Comparison of ENCODE assay signal across 10 mouse cellular contexts in the genomic region with DNA sequence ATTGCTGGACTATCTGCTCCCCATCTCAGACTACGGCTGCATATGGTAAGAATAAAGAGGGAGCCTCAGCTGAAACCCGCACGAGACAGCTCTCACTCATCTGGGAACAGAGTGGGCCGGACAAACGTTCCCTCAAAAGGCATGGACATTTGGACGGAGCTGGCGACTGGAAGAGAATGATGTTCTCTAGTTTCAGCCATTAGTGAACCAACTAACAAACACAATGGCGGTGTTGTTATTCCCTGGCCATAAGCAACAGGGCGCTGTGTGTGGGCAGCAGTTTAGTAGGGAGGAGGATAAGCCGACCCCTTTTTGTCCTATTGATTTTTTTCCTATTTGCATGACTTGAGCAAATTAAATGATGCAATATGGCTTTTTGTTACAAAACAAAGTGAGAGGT. TPM values are rescaled to one million over a fixed set of nuclear protein-coding genes. Genes with fewer than 3 reads are reported as not detected.
DNase-seq lines count a peak whose midpoint lies in the region; ATAC-seq lines count a peak whose summit lies in the region.
"Had no signal": no experiment of that assay in that cellular context is flagged by ENCODE, and none has a peak within 500 bp of the region (broad histone marks: within the 10 kb centered on the region; RNA-seq: fewer than 3 reads in every experiment).

No protein-coding gene starts in this region.

- peak overlapping the region; percentile 89 for H3K4me2 ChIP-seq in embryonic facial prominence, embryonic 14.5 days (ENCODE audit: low read depth, low read length)

- H3K9me3 ChIP-seq in embryonic facial prominence, embryonic 14.5 days (ENCODE audit: control insufficient read depth, low read length), result no peaks in the 10 kb centered on the region
- no peaks in the 10 kb centered on the region for H3K9me3 ChIP-seq in limb, embryonic 10.5 days (replicated peaks)

- intact Hi-C loops in left cerebral cortex, postnatal 4 days (cut with DNase I), result loop anchor here (10.0 kb wide), 2 partner anchors 321 to 419 kb away; no protein-coding TSS in a partner anchor

- H3K27ac ChIP-seq in embryonic facial prominence, embryonic 14.5 days (replicated peaks; ENCODE audit: low read depth, low read length), result no peak overlapping the region
- peak overlapping the region; percentile 42; the same call in 1 of the 2 replicates for H3K27ac ChIP-seq in limb, embryonic 10.5 days

- peak overlapping the region; percentile 38; the same call in 1 of the 2 replicates for H3K9ac ChIP-seq in embryonic facial prominence, embryonic 14.5 days (ENCODE audit: low read depth, low read length)

- DNase-seq in left cerebral cortex, postnatal 4 days, result peak; percentile 5
- DNase-seq in left cerebral cortex, adult 9 months (ENCODE audit: low spot score in 2 of 2), result no peak
- peak; percentile 33 for DNase-seq in embryonic facial prominence, embryonic 14.5 days (ENCODE audit: low spot score)
- DNase-seq in limb, embryonic 10.5 days (ENCODE audit: low spot score), result no peak
- DNase-seq in retina, embryonic 14.5 days (ENCODE audit: low spot score), result peak; percentile 78
- no peak for DNase-seq in cerebellum, postnatal 25 days
- DNase-seq in urinary bladder, postnatal 10 days (ENCODE audit: low spot score), result no peak
- DNase-seq: right cerebral cortex, postnatal 4 days had no signal

- 0 out of 2 replicates have a peak, but pooled peaks have one; percentile 23 for ATAC-seq in embryonic facial prominence, embryonic 14.5 days (ENCODE audit: low read depth)
- no peak for ATAC-seq in cerebellum, adult (ENCODE audit: insufficient number of reproducible peaks, low FRiP score, low TSS enrichment)

- peaks cover 17% of the 10 kb centered on the region for H3K4me1 ChIP-seq in embryonic facial prominence, embryonic 14.5 days (ENCODE audit: control insufficient read depth, insufficient read depth, low read length)
- H3K4me1 ChIP-seq in limb, embryonic 10.5 days, result peaks cover 51% of the 10 kb centered on the region

- H3K4me3 ChIP-seq in embryonic facial prominence, embryonic 14.5 days (ENCODE audit: low read depth, low read length), result peak overlapping the region; percentile 50
- peak overlapping the region; percentile 67 for H3K4me3 ChIP-seq in limb, embryonic 10.5 days

- WGBS in embryonic facial prominence, embryonic 14.5 days, result 3% methylated on average over 10 of the region's 10 CpGs
- 7% methylated on average over 10 of the region's 10 CpGs for WGBS in limb, embryonic 10.5 days

- no peaks in the 10 kb centered on the region for H3K36me3 ChIP-seq in embryonic facial prominence, embryonic 14.5 days (ENCODE audit: control insufficient read depth, insufficient read depth, low read length)
- H3K36me3 ChIP-seq in limb, embryonic 10.5 days, result no peaks in the 10 kb centered on the region

- H3K27me3 ChIP-seq in embryonic facial prominence, embryonic 14.5 days (replicated peaks; ENCODE audit: control insufficient read depth, insufficient read depth, low read length), result peaks cover 20% of the 10 kb centered on the region; the same call in 1 of the 2 replicates
- H3K27me3 ChIP-seq in limb, embryonic 10.5 days (ENCODE audit: low read depth, poor library complexity, severe bottlenecking), result peaks cover 39% of the 10 kb centered on the region

RNA-seq across cellular contexts. Expression of a gene that starts 2.0 kb away (rescaled TPM):
- total RNA-seq in left cerebral cortex, postnatal 4 days (2021), result 1 to 10 TPM; 2.8 to 4.0 TPM
- 10.5 and 13.1 TPM in 2 replicates for polyA plus RNA-seq in embryonic facial prominence, embryonic 14.5 days (2014; fragmentation: Nextera tagmentation; extraction: Ambion mirVana)
- 1.6 and 1.7 TPM in 2 replicates for polyA plus RNA-seq in limb, embryonic 10.5 days (2016; fragmentation: Nextera tagmentation; extraction: Ambion mirVana)
- total RNA-seq: MEL had no signal

Comparison
In these comparisons a context has a peak if more than half of its experiments do, and no peak if none do; other contexts are left out.
1. DNase-seq: peak in left cerebral cortex, postnatal 4 days (single experiment), embryonic facial prominence, embryonic 14.5 days (single experiment) and retina, embryonic 14.5 days (single experiment); none in left cerebral cortex, adult 9 months (0 of 2), limb, embryonic 10.5 days (single experiment), cerebellum, postnatal 25 days (0 of 2) and urinary bladder, postnatal 10 days (single experiment).